Mouse (Mus musculus): Measurements from ENCODE around the gene Fkbp10. TPM values are rescaled to one million over a fixed set of nuclear protein-coding genes. Genes with fewer than 3 reads are reported as not detected.

Gene Fkbp10
- not detected for polyA plus RNA-seq (2014; fragmentation: Illumina TruSeq; extraction: RNeasy Lipid Tissue Mini Kit (QIAGEN cat#74804); ENCODE audit: low read depth, low replicate concordance)

DNA sequence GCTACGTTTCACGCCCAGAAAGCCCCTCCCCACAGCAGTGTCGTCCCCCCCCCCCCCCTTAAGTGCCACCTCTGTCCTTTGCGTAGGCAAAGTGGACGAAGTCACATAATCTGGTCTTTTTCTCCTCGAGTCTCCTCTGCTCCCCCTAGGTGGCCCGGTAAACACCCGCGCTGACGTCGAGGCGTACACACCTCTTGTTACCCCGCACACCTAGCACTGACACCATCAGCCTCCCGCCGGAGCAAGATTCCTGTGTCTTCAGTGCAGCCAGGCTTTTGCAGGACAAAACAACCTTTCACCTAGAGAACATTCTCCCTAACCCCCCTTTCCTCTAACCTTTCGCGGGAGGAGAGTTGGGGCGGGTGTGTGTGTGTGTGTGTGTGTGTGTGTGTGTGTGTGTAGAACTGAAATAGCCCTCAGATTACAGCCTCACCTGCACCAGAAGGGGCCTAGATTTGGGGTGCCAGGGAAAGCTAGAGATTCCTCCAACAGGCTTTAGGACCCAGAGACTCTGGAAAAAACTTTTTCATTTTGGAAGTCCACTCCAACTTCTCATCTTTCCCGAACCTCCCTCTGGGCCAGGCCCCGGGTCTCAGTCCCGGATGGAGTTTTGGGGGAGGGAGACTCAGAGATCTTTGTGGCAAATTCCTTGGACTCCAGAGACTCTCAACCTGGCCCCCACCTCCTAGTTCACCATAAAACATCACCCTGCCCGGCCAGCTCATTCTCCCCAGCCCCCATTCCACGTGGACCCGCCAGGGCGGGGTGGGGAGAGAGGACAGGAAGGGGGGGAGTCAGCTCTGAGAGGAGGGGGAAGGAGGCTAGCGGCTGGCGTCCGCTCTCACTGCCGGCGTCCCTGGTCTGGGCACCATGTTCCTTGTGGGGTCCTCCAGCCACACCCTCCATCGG lies at the start of gene Fkbp10:
TSS of gene Fkbp10 (plus strand) at position 784 of the 909 bp plus-strand sequence.

DNA sequence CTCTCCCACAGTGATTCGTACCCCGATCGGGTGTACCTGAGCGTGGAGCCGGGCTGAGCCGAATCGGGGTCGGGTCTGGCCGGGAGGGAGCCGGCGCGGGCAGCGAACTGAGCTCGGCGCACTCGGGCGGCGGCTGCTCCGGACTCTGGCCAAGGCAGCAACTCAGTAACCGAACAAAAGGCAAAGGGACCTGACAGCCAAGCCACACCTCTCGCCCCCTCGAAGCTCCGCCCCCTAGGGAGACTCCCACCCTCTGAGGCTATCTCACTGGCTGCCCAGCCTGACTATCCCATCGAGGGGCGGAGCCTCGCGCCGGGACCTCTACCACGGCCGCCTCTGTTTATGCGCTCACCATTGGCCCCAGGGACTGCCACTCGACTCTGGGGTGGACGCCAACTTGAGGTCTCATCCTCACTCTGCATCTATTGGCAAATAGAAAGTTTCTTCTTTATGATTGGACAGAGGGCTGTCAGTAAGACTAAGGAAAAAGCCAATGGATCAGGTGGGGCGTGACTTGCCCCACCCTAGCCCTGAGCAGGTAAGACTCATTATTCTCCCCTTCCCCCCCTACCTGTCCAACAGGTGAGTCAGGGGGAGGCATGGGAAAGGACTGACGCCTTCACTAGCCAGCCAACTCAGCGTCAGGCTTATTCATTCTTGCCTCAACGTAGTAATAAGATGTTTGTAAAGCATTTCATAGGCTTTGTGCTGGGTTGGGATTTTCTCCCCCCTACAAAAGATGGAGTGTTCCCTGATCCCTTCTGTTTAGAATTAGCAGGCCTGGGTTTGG lies 17.7 kb upstream of the Fkbp10 start, which contains the start of gene Jup:
TSS of gene Jup (minus strand) at position 164 of the 790 bp plus-strand sequence.

DNA sequence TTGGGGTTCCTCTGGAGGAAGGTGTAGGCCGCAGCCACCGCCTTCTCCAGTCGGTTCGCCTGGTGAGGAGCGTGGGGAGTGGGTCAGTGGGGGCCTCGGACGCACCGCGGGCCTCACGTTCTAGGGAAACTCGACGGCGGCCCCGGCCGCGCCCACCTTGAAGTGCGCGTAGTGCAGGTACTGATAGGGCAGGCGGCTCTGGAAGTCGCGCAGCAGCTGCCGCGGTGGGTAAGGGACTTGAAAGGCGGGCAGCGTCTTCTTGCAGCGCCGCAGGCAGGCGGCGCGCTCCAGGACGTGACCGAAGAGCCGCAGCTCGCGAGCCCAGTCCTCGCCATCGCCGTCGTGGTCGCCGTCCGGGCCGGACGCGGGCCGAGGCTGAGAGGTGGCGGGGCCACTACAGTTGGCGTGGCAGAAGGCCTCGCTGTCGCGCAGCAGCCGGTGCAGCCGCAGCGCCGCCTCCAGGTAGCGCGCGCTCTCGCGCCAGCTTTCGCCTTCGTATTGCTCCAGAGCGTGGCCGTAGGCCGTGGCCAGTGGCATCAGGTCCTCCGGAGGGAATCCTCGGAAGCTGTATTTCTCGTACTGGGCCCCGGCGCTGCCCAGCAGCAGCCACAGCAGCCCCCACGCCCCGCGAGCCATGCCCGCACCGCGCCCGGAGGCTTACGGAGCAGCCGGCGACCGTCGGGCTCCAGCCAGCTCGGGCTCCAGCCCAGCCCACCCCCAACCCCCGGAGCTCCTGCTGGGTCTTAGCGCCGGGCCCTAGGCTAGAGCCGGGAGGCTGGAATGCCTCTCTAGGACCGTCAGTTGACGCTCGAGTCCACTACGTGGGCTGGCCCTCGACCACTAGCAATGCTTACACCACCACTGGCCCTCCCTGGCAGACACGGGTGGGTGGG lies 1.2 kb upstream of the Fkbp10 start, which contains the start of gene P3h4:
TSS of gene P3h4 (minus strand) at position 816 of the 893 bp plus-strand sequence.

DNA sequence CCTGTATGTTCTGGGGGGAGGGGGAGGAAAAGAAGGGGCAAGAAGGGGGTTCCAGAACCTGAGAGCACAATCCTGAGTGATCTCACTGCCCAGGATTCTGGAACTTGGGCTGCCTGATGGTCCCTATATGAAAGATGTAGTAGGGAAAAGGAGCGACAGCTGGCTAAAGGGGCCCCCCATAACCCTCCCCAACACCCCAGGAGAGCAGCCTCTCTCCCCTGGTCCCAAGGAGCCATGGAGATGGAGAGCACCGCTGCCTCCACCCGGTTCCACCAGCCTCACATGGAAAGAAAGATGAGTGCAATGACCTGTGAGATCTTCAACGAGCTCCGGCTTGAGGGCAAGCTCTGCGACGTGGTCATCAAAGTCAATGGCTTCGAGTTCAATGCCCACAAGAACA lies 26.3 kb downstream of the Fkbp10 start, which contains the start of the genes Nt5c3b and Klhl10:
TSS of gene Nt5c3b (minus strand) at position 12 of the 400 bp plus-strand sequence.
TSS of gene Klhl10 (plus strand) at position 121 of the 400 bp plus-strand sequence.

GRCm38 (mm10) chr11:100472197-100472934 lies 56.9 kb downstream of the Fkbp10 start, which contains the start of gene Klhl11:
Gene Klhl11, minus strand, starts transcription at chr11:100472741.

Other genes starting within 250 kb of the Fkbp10 start
- gene Krt9, start 222.5 kb upstream of the Fkbp10 start, polyA plus RNA-seq (2014; fragmentation: Illumina TruSeq; extraction: RNeasy Lipid Tissue Mini Kit (QIAGEN cat#74804); ENCODE audit: low read depth, low replicate concordance) = not detected
- not detected for gene Krt14, start 208.1 kb upstream of the Fkbp10 start, polyA plus RNA-seq (2014; fragmentation: Illumina TruSeq; extraction: RNeasy Lipid Tissue Mini Kit (QIAGEN cat#74804); ENCODE audit: low read depth, low replicate concordance)
- not detected for gene Krt16, start 166.8 kb upstream of the Fkbp10 start, polyA plus RNA-seq (2014; fragmentation: Illumina TruSeq; extraction: RNeasy Lipid Tissue Mini Kit (QIAGEN cat#74804); ENCODE audit: low read depth, low replicate concordance)
- not detected for gene Krt17, start 154.7 kb upstream of the Fkbp10 start, polyA plus RNA-seq (2014; fragmentation: Illumina TruSeq; extraction: RNeasy Lipid Tissue Mini Kit (QIAGEN cat#74804); ENCODE audit: low read depth, low replicate concordance)
- gene Krt42, start 145.8 kb upstream of the Fkbp10 start, polyA plus RNA-seq (2014; fragmentation: Illumina TruSeq; extraction: RNeasy Lipid Tissue Mini Kit (QIAGEN cat#74804); ENCODE audit: low read depth, low replicate concordance) = not detected
- gene Eif1, start 95.8 kb upstream of the Fkbp10 start, polyA plus RNA-seq (2014; fragmentation: Illumina TruSeq; extraction: RNeasy Lipid Tissue Mini Kit (QIAGEN cat#74804); ENCODE audit: low read depth, low replicate concordance) = 1,293 TPM
- gene Gast, start 81.3 kb upstream of the Fkbp10 start, polyA plus RNA-seq (2014; fragmentation: Illumina TruSeq; extraction: RNeasy Lipid Tissue Mini Kit (QIAGEN cat#74804); ENCODE audit: low read depth, low replicate concordance) = not detected
- gene Hap1, start 59.6 kb upstream of the Fkbp10 start, polyA plus RNA-seq (2014; fragmentation: Illumina TruSeq; extraction: RNeasy Lipid Tissue Mini Kit (QIAGEN cat#74804); ENCODE audit: low read depth, low replicate concordance) = 0.45 TPM
- 1.7 TPM for gene Jup, start 17.9 kb upstream of the Fkbp10 start, polyA plus RNA-seq (2014; fragmentation: Illumina TruSeq; extraction: RNeasy Lipid Tissue Mini Kit (QIAGEN cat#74804); ENCODE audit: low read depth, low replicate concordance)
- gene P3h4, start 861 bp upstream of the Fkbp10 start, polyA plus RNA-seq (2014; fragmentation: Illumina TruSeq; extraction: RNeasy Lipid Tissue Mini Kit (QIAGEN cat#74804); ENCODE audit: low read depth, low replicate concordance) = not detected
- 1.7 TPM for gene Nt5c3b, start 26.1 kb downstream of the Fkbp10 start, polyA plus RNA-seq (2014; fragmentation: Illumina TruSeq; extraction: RNeasy Lipid Tissue Mini Kit (QIAGEN cat#74804); ENCODE audit: low read depth, low replicate concordance)
- not detected for gene Klhl10, start 26.2 kb downstream of the Fkbp10 start, polyA plus RNA-seq (2014; fragmentation: Illumina TruSeq; extraction: RNeasy Lipid Tissue Mini Kit (QIAGEN cat#74804); ENCODE audit: low read depth, low replicate concordance)
- gene Klhl11, start 57.0 kb downstream of the Fkbp10 start, polyA plus RNA-seq (2014; fragmentation: Illumina TruSeq; extraction: RNeasy Lipid Tissue Mini Kit (QIAGEN cat#74804); ENCODE audit: low read depth, low replicate concordance) = 1.7 TPM
- gene Acly, start 112.3 kb downstream of the Fkbp10 start, polyA plus RNA-seq (2014; fragmentation: Illumina TruSeq; extraction: RNeasy Lipid Tissue Mini Kit (QIAGEN cat#74804); ENCODE audit: low read depth, low replicate concordance) = 70.6 TPM
- not detected for gene Ttc25, start 129.9 kb downstream of the Fkbp10 start, polyA plus RNA-seq (2014; fragmentation: Illumina TruSeq; extraction: RNeasy Lipid Tissue Mini Kit (QIAGEN cat#74804); ENCODE audit: low read depth, low replicate concordance)
- gene Cnp, start 159.2 kb downstream of the Fkbp10 start, polyA plus RNA-seq (2014; fragmentation: Illumina TruSeq; extraction: RNeasy Lipid Tissue Mini Kit (QIAGEN cat#74804); ENCODE audit: low read depth, low replicate concordance) = 3.5 TPM
- 2.1 TPM for gene Nkiras2, start 203.5 kb downstream of the Fkbp10 start, polyA plus RNA-seq (2014; fragmentation: Illumina TruSeq; extraction: RNeasy Lipid Tissue Mini Kit (QIAGEN cat#74804); ENCODE audit: low read depth, low replicate concordance)
- 75.5 TPM for gene Dnajc7, start 204.5 kb downstream of the Fkbp10 start, polyA plus RNA-seq (2014; fragmentation: Illumina TruSeq; extraction: RNeasy Lipid Tissue Mini Kit (QIAGEN cat#74804); ENCODE audit: low read depth, low replicate concordance)

Data from liver, adult 10 weeks (tissue).